Mouse (Mus musculus): ENCODE data around the gene Mitd1.

DNA sequence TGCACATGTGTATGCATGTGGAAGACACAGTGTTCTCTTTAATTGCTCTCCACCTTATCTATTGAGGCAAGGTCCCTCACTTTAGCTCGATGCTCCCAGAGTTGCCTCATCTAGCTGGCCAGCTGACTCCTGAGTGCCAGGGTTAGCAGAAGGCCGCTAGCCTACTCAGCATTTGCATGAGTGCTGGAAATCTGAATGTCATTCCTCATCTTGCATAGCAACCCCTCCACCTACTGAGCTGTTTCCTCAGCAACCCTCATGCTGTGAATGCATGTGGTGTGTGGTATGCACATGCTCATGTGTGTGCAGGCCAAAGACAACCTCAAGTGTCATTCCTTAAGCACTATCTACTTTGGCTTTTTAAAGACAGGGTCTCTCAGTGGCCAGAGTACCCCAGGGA lies 39.5 kb downstream of the Mitd1 start:
- no peak for TF ChIP-seq CTCF (IDR thresholded peaks at IDR 0.05; ENCODE audit: borderline replicate concordance, control insufficient read depth, extremely low read depth, insufficient read depth, low read length, poor library complexity)
- no peak for TF ChIP-seq POLR2A (IDR thresholded peaks at IDR 0.05; ENCODE audit: control insufficient read depth, extremely low read depth, insufficient read depth, low read length, poor library complexity)

Measured in thymus, adult 2 months (tissue).